Mouse (Mus musculus) cerebellum, adult 18-20 months (tissue): Measurements from ENCODE around the gene Gabarap.

Experiments used
- DNase-seq, 2 experiments: peaks; one replicate each; pipeline ENCODE4 v3.0.0; 2021

Gene Gabarap

DNA sequence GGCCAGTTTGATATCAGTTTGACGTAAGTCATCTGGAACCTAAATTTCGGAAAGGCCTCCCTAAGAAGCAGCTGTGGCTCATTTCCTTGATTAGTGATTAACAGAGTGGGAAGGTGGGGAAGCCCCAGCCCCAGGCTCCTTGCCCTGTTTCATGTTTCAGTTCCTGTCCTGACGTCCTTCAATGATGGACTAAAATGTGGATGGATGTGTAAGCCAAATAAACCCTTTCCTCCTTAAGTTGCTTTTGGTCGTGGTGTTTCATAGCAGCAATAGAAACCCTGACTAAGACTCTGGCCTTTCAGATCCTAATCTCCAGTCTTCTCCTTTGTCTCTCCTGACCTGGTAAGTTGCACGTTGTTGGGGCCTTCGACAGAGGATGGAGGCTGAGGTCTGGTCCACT, 20.7 kb upstream of the Gabarap start:
- no peak for DNase-seq

DNA sequence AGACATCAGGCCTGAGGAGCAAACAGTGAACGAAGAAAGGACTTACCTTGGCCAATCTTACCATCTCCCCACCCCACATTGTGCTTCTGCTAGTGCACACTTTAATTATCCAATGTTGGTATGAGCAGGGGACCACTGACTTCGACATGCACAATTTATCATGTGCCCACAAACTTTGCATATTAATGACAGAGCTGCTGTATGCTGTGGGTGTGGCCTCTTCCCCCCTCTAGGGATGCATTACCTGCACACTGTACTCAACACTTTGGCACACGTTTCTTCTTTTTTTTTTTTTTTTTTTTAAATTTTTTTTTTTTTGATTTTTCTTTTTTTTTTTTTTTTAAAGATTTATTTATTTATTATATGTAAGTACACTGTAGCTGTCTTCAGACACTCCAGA, 20.2 kb upstream of the Gabarap start:
- DNase-seq: no peak

- DNase-seq: no peak
Measured at GRCm38 (mm10) chr11:69974907-69975306, 16.0 kb upstream of the Gabarap start.

GRCm38 (mm10) chr11:69976271-69976670, 14.7 kb upstream of the Gabarap start:
- DNase-seq: no peak

GRCm38 (mm10) chr11:69979827-69980195, 11.1 kb upstream of the Gabarap start:
- DNase-seq: no peak

- DNase-seq: peak; percentile 93 to 99
Measured at GRCm38 (mm10) chr11:69980196-69981140, 10.5 kb upstream of the Gabarap start.

GRCm38 (mm10) chr11:69981141-69981762, 9.7 kb upstream of the Gabarap start, which contains the start of gene Ctdnep1:
Gene Ctdnep1, plus strand, starts transcription at chr11:69981156.
- peak; percentile 27 to 42 for DNase-seq

- peak in 1 of 2 experiments; percentile 13 for DNase-seq
Measured at GRCm38 (mm10) chr11:69982225-69982624, 8.7 kb upstream of the Gabarap start, which contains the start of gene Elp5. Gene Elp5, minus strand, starts transcription at chr11:69982517.

DNA sequence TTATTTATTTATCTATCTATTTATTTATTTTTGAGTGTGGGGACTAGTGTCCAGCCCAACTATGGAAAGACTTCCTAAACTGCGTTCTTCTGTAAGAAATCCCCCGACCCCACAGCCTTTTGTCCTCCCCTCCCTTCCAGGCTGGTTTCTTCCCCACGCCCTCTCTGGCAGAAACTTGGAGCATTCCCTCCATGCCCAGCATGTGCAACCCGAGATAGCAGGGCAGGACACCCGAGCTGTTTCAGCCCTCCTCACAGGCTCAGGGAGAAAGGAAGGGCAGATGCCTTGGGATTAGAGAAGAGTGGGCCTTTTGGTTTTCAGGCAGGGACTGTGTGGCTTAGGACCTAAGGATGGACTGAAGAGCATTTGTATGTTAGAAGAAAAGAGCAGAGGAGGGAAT, 8.1 kb upstream of the Gabarap start:
- DNase-seq: peak in 1 of 2 experiments; percentile 1

GRCm38 (mm10) chr11:69983377-69983776, 7.6 kb upstream of the Gabarap start:
- no peak for DNase-seq

- no peak for DNase-seq
Measured at GRCm38 (mm10) chr11:69984431-69984830, 6.5 kb upstream of the Gabarap start.

GRCm38 (mm10) chr11:69989949-69990348, 994 bp upstream of the Gabarap start:
- DNase-seq: no peak

DNA sequence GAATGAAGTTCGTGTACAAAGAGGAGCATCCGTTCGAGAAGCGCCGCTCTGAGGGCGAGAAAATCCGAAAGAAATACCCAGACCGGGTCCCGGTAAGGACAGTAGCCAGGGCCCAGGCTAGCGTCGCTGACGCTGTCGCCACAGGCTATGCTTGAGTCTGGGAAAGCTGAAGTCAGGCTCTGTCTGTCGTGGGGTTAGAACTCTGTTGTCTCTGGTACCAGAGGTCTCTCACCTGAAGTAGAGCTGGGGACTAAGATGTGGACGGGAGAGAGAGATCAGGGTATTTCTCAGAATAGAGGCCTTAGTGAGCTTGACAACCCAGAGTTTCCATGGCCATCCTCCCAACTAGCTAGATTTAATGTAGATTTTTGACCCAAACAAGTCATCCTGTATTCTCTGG, 768 bp downstream of the Gabarap start:
- no peak for DNase-seq

GRCm38 (mm10) chr11:69992396-69992795, 1.5 kb downstream of the Gabarap start:
- peak in 1 of 2 experiments; percentile 26 for DNase-seq

- DNase-seq: no peak
Measured at GRCm38 (mm10) chr11:69992932-69993331, 2.0 kb downstream of the Gabarap start.

- no peak for DNase-seq
Measured at GRCm38 (mm10) chr11:69994401-69995090, 3.6 kb downstream of the Gabarap start.

- DNase-seq: peak; percentile 94 to 99
Measured at GRCm38 (mm10) chr11:69995391-69995960, 4.5 kb downstream of the Gabarap start, which contains the start of gene Phf23. Gene Phf23, plus strand, starts transcription at chr11:69995777.

- peak in 1 of 2 experiments; percentile 61 for DNase-seq
Measured at GRCm38 (mm10) chr11:69996161-69997061, 5.5 kb downstream of the Gabarap start.

- DNase-seq: peak; percentile 75 to 84
Measured at GRCm38 (mm10) chr11:69997070-69997509, 6.1 kb downstream of the Gabarap start.

- DNase-seq: peak in 1 of 2 experiments; percentile 43
Measured at GRCm38 (mm10) chr11:69998567-69999491, 7.9 kb downstream of the Gabarap start.
